Mouse (Mus musculus): ENCODE data around the gene Col16a1. TPM values are rescaled to one million over a fixed set of nuclear protein-coding genes. Genes with fewer than 3 reads are reported as not detected.

Gene Col16a1
- polyA plus RNA-seq, 1 experiment = 44.3 TPM

- H3K27me3 ChIP-seq (ENCODE audit: control insufficient read depth, insufficient read depth, low read length) = no peaks in the 10 kb centered on the region
- DNase-seq = no peak
- TF ChIP-seq POLR2A (IDR thresholded peaks at IDR 0.05; ENCODE audit: borderline replicate concordance, insufficient read depth, low read length) = no peak
- no peak for TF ChIP-seq CTCF (IDR thresholded peaks at IDR 0.05; ENCODE audit: borderline replicate concordance, insufficient read depth, low read depth, low read length)
- no peak overlapping the region for H3K27ac ChIP-seq (ENCODE audit: insufficient read depth, low read length)
- no peak overlapping the region for H3K4me3 ChIP-seq (replicated peaks; ENCODE audit: insufficient read depth, low read depth, low read length)
- H3K4me1 ChIP-seq (ENCODE audit: control insufficient read depth, insufficient read depth, low read length) = peaks cover 8% of the 10 kb centered on the region; the same call in 1 of the 2 replicates
- WGBS = 55% methylated on average over 6 of the region's 6 CpGs
Measured at GRCm38 (mm10) chr4:130125164-130125563, 77.5 kb downstream of the Col16a1 start.

- H3K27ac ChIP-seq (ENCODE audit: insufficient read depth, low read length) = no peak overlapping the region
- DNase-seq = no peak
- H3K4me1 ChIP-seq (ENCODE audit: control insufficient read depth, insufficient read depth, low read length) = peaks cover 8% of the 10 kb centered on the region; the same call in 1 of the 2 replicates
- H3K27me3 ChIP-seq (ENCODE audit: control insufficient read depth, insufficient read depth, low read length) = no peaks in the 10 kb centered on the region
- no peak for TF ChIP-seq POLR2A (IDR thresholded peaks at IDR 0.05; ENCODE audit: borderline replicate concordance, insufficient read depth, low read length)
- WGBS = 58% methylated on average over 5 of the region's 5 CpGs
- no peak overlapping the region for H3K4me3 ChIP-seq (replicated peaks; ENCODE audit: insufficient read depth, low read depth, low read length)
Measured at GRCm38 (mm10) chr4:130125935-130126334, 78.3 kb downstream of the Col16a1 start.

DNA sequence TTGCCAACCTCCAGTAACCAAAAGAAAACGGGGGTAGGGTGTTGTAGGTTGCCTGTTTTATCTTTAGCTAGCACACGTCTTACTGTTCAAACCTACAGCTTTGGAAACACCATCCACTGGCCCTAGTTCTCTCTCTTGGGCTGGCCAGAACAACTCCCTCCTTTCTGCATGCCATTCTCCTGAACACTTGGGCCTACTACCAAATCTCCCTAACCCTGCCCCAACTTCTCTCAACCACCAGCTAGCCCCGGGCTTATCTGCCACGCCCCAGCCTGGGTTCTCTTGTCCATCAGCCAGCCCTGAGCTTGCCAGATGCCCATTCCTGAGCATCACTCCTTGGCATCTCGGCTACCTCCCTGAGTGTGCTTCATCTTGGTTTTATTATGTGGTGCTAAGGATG, 81.3 kb downstream of the Col16a1 start:
- no peak for DNase-seq
- 74% methylated on average over 5 of the region's 5 CpGs for WGBS
- Histone ChIP-seq H3K4me3 (replicated peaks; ENCODE audit: insufficient read depth, low read depth, low read length) (no peak overlapping the region), H3K27ac (ENCODE audit: insufficient read depth, low read length) (no peak overlapping the region), H3K27me3 (ENCODE audit: control insufficient read depth, insufficient read depth, low read length) (no peaks in the 10 kb centered on the region), H3K4me1 (ENCODE audit: control insufficient read depth, insufficient read depth, low read length) (peaks cover 8% of the 10 kb centered on the region; the same call in 1 of the 2 replicates)
- TF ChIP-seq POLR2A (IDR thresholded peaks at IDR 0.05; ENCODE audit: borderline replicate concordance, insufficient read depth, low read length) (no peak), CTCF (IDR thresholded peaks at IDR 0.05; ENCODE audit: borderline replicate concordance, insufficient read depth, low read depth, low read length) (no peak)

DNA sequence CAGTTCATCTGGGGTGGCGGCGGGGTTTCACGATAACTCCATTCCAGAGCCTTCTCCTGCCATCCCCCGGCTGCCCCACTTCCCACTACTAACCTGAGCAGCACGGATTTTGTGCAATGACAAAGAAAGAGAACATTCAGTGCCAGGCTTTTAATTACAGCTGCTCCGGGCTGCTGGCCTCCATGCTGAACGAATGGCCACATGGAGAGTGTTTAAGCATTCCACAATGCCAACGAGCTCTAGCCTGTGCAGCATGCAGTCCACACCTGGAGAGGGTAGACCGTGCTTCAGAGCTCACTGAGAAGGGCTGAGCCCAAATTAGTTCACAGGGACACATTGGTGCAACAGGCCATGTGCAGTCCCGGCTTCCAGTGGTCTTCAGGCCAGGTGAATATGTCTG, 82.4 kb downstream of the Col16a1 start:
- TF ChIP-seq CTCF (IDR thresholded peaks at IDR 0.05; ENCODE audit: borderline replicate concordance, insufficient read depth, low read depth, low read length) = no peak
- TF ChIP-seq POLR2A (IDR thresholded peaks at IDR 0.05; ENCODE audit: borderline replicate concordance, insufficient read depth, low read length) = no peak
- no peaks in the 10 kb centered on the region for H3K27me3 ChIP-seq (ENCODE audit: control insufficient read depth, insufficient read depth, low read length)
- 70% methylated on average over 10 of the region's 10 CpGs for WGBS
- no peak overlapping the region for H3K4me3 ChIP-seq (replicated peaks; ENCODE audit: insufficient read depth, low read depth, low read length)
- no peak for DNase-seq
- H3K4me1 ChIP-seq (ENCODE audit: control insufficient read depth, insufficient read depth, low read length) = peaks cover 8% of the 10 kb centered on the region; the same call in 1 of the 2 replicates
- H3K27ac ChIP-seq (ENCODE audit: insufficient read depth, low read length) = no peak overlapping the region

GRCm38 (mm10) chr4:130130641-130131350, 83.2 kb downstream of the Col16a1 start:
- H3K27ac ChIP-seq (ENCODE audit: insufficient read depth, low read length) = no peak overlapping the region
- 42% methylated on average over 13 of the region's 13 CpGs for WGBS
- H3K4me1 ChIP-seq (ENCODE audit: control insufficient read depth, insufficient read depth, low read length) = peaks cover 8% of the 10 kb centered on the region; the same call in 1 of the 2 replicates
- no peaks in the 10 kb centered on the region for H3K27me3 ChIP-seq (ENCODE audit: control insufficient read depth, insufficient read depth, low read length)
- no peak for TF ChIP-seq CTCF (IDR thresholded peaks at IDR 0.05; ENCODE audit: borderline replicate concordance, insufficient read depth, low read depth, low read length)
- TF ChIP-seq POLR2A (IDR thresholded peaks at IDR 0.05; ENCODE audit: borderline replicate concordance, insufficient read depth, low read length) = no peak
- no peak for DNase-seq
- H3K4me3 ChIP-seq (replicated peaks; ENCODE audit: insufficient read depth, low read depth, low read length) = no peak overlapping the region

DNA sequence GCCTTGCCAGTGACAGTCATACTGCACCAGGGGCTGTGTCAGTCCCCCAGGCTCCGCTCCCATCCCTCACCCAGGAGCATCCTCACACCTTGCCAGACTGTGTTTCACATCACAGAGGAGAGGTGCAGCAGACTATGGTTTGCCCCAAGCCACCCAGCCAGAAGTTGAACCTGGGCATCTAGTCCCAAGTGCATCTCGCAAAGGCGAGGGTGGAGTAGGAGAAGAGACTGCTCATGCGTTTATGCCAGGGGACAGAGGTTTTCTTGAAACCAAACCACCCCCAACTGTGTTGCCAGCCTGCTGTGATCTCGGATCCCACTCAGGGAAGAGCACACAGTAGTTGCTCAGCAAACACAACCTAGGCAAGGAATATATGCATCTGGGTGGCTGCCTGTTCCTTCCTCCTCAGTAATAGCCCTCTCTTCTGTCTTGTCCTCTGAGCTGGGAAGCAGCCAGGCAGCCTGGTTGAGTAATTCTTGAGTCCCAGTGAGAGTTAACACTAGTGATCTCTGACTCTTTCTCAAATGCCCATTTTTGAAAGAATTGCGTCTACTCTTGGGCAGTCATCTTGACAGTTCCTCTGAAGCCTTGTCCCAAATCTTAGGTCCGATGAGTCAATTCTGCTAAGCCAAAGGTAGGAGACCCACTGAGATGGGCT, 83.9 kb downstream of the Col16a1 start:
- Histone ChIP-seq H3K4me3 (replicated peaks; ENCODE audit: insufficient read depth, low read depth, low read length) (no peak overlapping the region), H3K27me3 (ENCODE audit: control insufficient read depth, insufficient read depth, low read length) (no peaks in the 10 kb centered on the region), H3K4me1 (ENCODE audit: control insufficient read depth, insufficient read depth, low read length) (peaks cover 3% of the 10 kb centered on the region; the same call in 1 of the 2 replicates), H3K27ac (ENCODE audit: insufficient read depth, low read length) (no peak overlapping the region)
- WGBS = 86% methylated on average over 7 of the region's 7 CpGs
- no peak for DNase-seq
- TF ChIP-seq CTCF (IDR thresholded peaks at IDR 0.05; ENCODE audit: borderline replicate concordance, insufficient read depth, low read depth, low read length) = no peak
- no peak for TF ChIP-seq POLR2A (IDR thresholded peaks at IDR 0.05; ENCODE audit: borderline replicate concordance, insufficient read depth, low read length)

GRCm38 (mm10) chr4:130133399-130133798, 85.8 kb downstream of the Col16a1 start:
- Histone ChIP-seq H3K27ac (ENCODE audit: insufficient read depth, low read length) (no peak overlapping the region), H3K4me1 (ENCODE audit: control insufficient read depth, insufficient read depth, low read length) (no peaks in the 10 kb centered on the region), H3K27me3 (ENCODE audit: control insufficient read depth, insufficient read depth, low read length) (no peaks in the 10 kb centered on the region), H3K4me3 (replicated peaks; ENCODE audit: insufficient read depth, low read depth, low read length) (no peak overlapping the region)
- TF ChIP-seq POLR2A (IDR thresholded peaks at IDR 0.05; ENCODE audit: borderline replicate concordance, insufficient read depth, low read length) (no peak), CTCF (IDR thresholded peaks at IDR 0.05; ENCODE audit: borderline replicate concordance, insufficient read depth, low read depth, low read length) (no peak)
- whole genome bisulfite sequencing = 65% methylated on average over 6 of the region's 6 CpGs
- no peak for DNase-seq

Measured in cerebellum, adult 2 months (tissue).